Comparison of ENCODE assay signal across 10 mouse cellular contexts in the genomic region with DNA sequence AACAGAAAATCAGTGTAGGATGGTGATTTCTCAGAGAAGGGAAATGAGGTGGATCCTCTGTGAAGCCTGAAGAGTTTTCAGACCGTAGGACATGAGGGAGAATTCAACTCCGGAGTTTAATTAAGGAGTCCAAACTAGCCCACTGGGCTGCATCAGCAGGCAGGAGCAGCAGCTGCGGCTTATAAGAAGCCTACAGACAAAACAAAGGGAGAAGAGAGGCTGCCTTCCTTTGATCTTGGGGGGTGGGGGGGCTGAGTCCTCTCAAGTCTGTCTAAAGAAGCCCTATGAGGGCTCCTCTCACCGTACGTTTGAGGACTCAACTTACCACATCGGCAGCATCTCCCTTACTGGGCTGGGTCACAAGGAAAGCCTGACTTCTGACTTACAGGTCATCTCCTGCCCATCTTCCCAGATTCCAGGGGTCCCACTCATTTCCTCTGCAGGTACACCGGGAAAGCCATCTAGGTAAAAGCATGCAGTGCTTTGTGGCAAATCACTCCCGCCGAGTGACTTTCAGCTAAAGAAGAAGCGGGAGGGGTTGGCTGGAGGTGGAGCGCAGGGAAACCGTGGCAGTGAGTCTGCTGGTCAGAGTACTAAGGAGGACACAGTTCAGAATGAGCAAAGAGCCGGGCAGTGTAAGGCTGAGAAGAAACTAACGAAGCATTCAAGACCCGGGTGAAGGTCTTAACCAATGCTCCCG. TPM values are rescaled to one million over a fixed set of nuclear protein-coding genes. Genes with fewer than 3 reads are reported as not detected.
A peak's percentile ranks its signal among the peaks of the same experiment; 100 is the strongest.
DNase-seq lines count a peak whose midpoint lies in the region; ATAC-seq and TF ChIP-seq lines count a peak whose summit lies in the region.
"Had no signal": no experiment of that assay in that cellular context is flagged by ENCODE, and none has a peak within 500 bp of the region (broad histone marks: within the 10 kb centered on the region; RNA-seq: fewer than 3 reads in every experiment).

No protein-coding gene starts in this region.

- peak overlapping the region; percentile 20 for H3K9ac ChIP-seq in forebrain, embryonic 15.5 days (replicated peaks)
- H3K9ac ChIP-seq: liver, embryonic 15.5 days had no signal

- H3K27me3 ChIP-seq in forebrain, embryonic 15.5 days, result no peaks in the 10 kb centered on the region
- H3K27me3 ChIP-seq: liver, embryonic 15.5 days had no signal

- no peak for TF ChIP-seq CTCF in layer of hippocampus, adult 2 months (conservative IDR thresholded peaks at IDR 0.05)

- no peaks in the 10 kb centered on the region for H3K9me3 ChIP-seq in forebrain, embryonic 15.5 days
- H3K9me3 ChIP-seq: G1E; liver, embryonic 15.5 days had no signal

- intact Hi-C loops in gastrocnemius, postnatal 36 days (cut with DNase I), result no loop called here

- H3K27ac ChIP-seq in layer of hippocampus, adult 2 months, result peak overlapping the region; percentile 10; the same call in 1 of the 2 replicates
- peak overlapping the region; percentile 60 for H3K27ac ChIP-seq in forebrain, embryonic 15.5 days (replicated peaks)
- H3K27ac ChIP-seq: liver, embryonic 15.5 days had no signal

- DNase-seq in layer of hippocampus, adult 2 months (ENCODE audit: low spot score in 2 of 2), result no peak
- DNase-seq in layer of hippocampus, adult 18-20 months (ENCODE audit: low spot score in 2 of 2), result no peak
- DNase-seq in kidney, postnatal 14 days, result peak; percentile 44
- DNase-seq in retina, postnatal 1 day, result peak; percentile 54
- no peak for DNase-seq in spleen, adult 18-20 months
- no peak for DNase-seq in cerebellum, adult 11-12 months
- DNase-seq in gastrocnemius, postnatal 36 days, result no peak

- H3K4me2 ChIP-seq in forebrain, embryonic 15.5 days (replicated peaks), result peak overlapping the region; percentile 42
- H3K4me2 ChIP-seq: liver, embryonic 15.5 days had no signal

- peaks cover 64% of the 10 kb centered on the region for H3K4me1 ChIP-seq in forebrain, embryonic 15.5 days

- 3% methylated on average over 16 of the region's 16 CpGs for WGBS in forebrain, embryonic 15.5 days

- no peak; the same call in 1 of the 2 replicates for ATAC-seq in forebrain, embryonic 15.5 days (replicated peaks)

- no peaks in the 10 kb centered on the region for H3K36me3 ChIP-seq in forebrain, embryonic 15.5 days
- H3K36me3 ChIP-seq: liver, embryonic 15.5 days had no signal

- no peak overlapping the region for H3K4me3 ChIP-seq in layer of hippocampus, adult 2 months
- H3K4me3 ChIP-seq in forebrain, embryonic 15.5 days, result no peak overlapping the region; the same call in 1 of the 2 replicates
- H3K4me3 ChIP-seq: liver, embryonic 15.5 days had no signal

RNA-seq across cellular contexts. Expression of a gene that starts 13.2 kb away (rescaled TPM):
- total RNA-seq in layer of hippocampus, adult 2 months (2021), result 10 to 100 TPM; 38.4 to 40.5 TPM
- 10 to 100 TPM; 39.6 to 40.0 TPM for total RNA-seq in layer of hippocampus, adult 18-20 months (2021)
- 19.7 and 21.5 TPM in 2 replicates for polyA plus RNA-seq in forebrain, embryonic 15.5 days (2015; fragmentation: Nextera tagmentation; extraction: Ambion mirVana)
- total RNA-seq in gastrocnemius, postnatal 36 days (2021), result 10 to 100 TPM; 10.5 to 12.0 TPM

RNA-seq across cellular contexts. Expression of a gene that starts 13.3 kb away (rescaled TPM):
- total RNA-seq in layer of hippocampus, adult 2 months (2021), result 100 to 1,000 TPM; 228 to 231 TPM
- total RNA-seq in layer of hippocampus, adult 18-20 months (2021), result 100 to 1,000 TPM; 210 to 219 TPM
- polyA plus RNA-seq in forebrain, embryonic 15.5 days (2015; fragmentation: Nextera tagmentation; extraction: Ambion mirVana), result 528 and 529 TPM in 2 replicates
- 100 to 1,000 TPM in 1 of 2 experiments, 10 to 100 TPM in 1; 98.7 to 111 TPM for total RNA-seq in gastrocnemius, postnatal 36 days (2021)

Comparison
In these comparisons a context has a peak if more than half of its experiments do, and no peak if none do; other contexts are left out.
1. DNase-seq: peak in kidney, postnatal 14 days (single experiment) and retina, postnatal 1 day (single experiment); none in layer of hippocampus, adult 2 months (0 of 2), layer of hippocampus, adult 18-20 months (0 of 2), spleen, adult 18-20 months (0 of 2), cerebellum, adult 11-12 months (single experiment) and gastrocnemius, postnatal 36 days (0 of 2).